Mouse (Mus musculus): Measurements from ENCODE around the gene Mrps21. TPM values are rescaled to one million over a fixed set of nuclear protein-coding genes. Genes with fewer than 3 reads are reported as not detected.

The Mrps21 gene
- 47.9 and 63.9 TPM in 2 replicates for polyA plus RNA-seq (2012; rRNA removed)

DNA sequence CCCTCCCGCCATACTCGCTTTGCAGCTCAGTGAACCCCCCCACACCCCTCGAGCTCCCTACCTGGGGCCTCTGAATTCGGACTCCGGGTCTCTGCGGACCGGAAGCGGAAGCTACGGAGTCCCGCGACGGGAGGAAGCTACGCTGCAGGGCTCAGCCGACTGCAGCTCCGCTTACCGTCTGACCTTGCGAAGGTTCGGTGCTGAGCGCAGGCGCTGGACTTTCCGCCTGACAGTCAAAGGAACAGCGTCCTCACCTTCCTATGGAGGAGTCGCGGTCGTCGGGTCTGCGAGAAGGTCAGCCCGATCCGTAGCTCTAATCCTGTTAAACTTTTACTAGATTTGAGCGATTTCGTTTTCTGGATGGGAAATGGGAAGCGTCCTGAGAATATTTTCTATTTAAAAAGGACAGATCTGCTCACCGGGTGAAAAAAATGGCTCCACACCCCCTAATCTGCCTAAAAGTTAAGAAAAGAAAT, at the start of gene Mrps21:
Mrps21 (minus strand) TSS at position 128 of the 476 bp plus-strand sequence.

DNA sequence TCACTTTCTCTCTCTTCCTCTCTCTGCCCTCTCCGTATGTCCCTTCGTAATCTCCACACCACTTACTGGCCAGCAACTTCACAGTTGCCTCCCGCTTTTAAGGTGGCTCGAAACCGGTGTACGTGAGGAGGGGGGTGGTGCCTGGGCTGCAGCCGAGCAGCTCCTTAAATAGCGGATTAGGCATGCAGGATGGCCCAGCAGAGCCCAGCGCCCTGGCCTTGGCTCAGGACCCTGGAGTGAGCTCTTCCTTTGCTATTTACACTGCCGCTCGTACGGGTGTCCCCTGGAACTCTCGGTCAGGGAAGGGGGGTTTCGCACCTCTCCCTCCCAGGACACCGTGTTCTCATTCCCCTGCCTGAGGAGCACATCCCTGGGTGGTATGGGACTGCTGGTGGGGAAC, 33.2 kb upstream of the Mrps21 start, which contains the start of gene Car14:
Car14 (minus strand) TSS at position 124 of the 400 bp plus-strand sequence.

DNA sequence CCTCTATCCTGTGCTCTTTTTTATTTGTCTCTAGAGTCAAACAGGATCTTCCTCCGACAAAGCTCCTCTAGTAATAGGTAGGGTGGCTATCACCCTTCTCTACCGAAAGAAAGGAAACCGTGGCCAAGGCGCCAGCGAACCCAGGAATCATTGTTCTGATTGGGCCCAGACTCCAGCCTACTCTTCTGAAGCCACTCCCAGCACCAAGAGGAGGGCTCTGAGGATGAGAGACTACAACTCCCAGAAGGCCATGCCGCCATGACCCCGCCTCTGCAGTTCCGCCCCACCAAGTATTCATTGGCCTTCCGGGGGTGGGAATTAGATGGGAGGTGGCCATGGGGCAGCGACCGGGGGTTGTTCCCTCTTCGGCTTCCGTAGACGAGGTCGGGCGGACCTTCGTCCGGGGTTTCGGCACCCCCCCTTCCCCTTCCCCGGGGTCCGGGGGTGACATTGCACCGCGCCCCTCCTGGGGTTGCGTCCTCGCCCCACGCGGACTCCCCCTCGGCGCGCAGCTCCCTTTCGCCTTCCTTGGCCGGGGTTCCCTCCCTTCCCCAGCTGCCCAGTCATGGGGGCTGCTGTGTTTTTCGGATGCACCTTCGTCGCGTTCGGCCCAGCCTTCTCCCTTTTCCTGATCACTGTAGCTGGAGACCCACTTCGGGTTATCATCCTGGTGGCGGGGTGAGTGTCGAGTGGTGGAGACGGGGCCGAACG, 22.4 kb upstream of the Mrps21 start, which contains the start of gene Aph1a:
Aph1a (plus strand) TSS at position 364 of the 711 bp plus-strand sequence.

DNA sequence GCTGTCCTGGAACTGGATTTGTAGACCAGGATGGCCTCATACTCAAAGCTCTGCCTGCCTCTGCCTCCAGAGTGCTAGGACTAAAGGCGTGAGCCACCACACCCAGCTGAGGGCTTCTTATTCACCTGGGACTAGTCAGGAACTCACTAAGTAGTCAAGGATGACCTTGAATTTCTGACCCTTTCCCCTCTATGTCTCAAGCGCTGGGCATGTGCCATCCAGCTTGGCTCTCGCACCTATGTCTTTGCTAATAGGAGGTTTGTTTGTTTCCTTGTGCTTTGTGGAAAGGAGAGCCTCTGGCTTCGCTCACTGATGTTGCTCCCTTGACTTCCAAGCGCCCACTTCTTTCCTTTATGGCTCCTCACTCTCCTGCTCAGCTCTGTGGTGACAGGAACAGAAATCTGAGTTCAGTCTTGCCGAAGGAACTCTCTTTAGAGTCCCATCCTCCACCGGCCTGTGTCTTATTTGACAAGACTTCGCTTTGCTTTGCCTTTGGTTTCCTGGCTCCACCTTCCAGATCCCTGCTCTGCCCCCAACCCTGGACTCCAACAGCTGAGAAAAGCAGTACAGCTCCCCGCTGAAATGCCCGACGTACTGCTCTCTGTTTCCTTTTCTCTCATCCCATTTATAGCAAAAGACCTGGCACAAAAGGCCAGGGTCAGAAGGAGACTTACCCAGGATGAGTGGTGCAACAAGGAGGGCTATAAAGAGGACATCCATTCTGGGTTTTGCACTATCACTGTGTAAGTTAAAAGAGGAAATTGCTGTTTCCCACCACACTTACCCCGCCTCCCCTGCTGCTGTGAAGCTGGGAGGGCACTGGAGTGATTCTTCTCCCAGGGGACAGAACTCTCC, 20.1 kb upstream of the Mrps21 start, which contains the start of gene BC028528:
BC028528 (minus strand) TSS at position 795 of the 855 bp plus-strand sequence.

DNA sequence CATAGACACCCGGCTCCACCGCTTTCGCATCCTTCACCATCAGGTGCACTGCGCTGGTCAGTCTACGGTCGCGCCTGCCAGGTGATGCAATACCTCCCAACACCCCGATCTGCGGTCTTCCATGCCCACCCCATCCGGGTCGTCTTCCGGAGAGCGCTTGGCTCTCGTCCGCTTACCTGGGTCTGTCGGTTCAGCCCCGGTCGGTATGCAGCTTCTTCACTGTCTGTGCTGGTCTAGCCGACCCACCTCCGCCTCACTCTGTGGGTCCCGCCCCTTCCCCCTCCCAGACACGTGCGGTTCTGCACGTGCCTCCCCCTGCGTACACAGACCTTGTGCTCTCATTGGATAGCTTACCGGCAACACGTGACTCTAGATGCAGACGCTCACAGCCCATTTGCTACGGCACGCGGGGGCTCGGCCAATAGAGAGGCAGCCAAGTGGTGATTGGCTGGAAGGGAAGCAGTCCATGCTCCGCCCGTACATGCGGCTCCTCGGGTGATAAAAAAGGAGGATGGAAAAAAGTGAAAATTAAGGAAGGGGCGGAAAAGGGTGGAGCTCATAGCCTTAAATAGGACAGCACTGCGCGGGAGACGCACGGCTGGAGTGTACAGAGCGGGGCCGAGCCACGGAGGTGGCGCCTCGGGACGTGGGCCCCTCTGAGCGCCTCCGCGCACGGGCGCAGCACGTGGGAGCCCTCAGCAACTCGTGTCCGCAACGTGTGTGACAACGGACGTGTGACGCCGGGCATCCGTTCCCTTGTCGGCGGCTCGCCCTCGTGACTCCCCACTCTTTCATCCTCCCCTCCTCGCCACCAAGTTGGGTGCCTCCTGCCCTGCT, 10.9 kb upstream of the Mrps21 start, which contains the start of gene Ciart:
Ciart (minus strand) TSS at position 273 of the 837 bp plus-strand sequence.

DNA sequence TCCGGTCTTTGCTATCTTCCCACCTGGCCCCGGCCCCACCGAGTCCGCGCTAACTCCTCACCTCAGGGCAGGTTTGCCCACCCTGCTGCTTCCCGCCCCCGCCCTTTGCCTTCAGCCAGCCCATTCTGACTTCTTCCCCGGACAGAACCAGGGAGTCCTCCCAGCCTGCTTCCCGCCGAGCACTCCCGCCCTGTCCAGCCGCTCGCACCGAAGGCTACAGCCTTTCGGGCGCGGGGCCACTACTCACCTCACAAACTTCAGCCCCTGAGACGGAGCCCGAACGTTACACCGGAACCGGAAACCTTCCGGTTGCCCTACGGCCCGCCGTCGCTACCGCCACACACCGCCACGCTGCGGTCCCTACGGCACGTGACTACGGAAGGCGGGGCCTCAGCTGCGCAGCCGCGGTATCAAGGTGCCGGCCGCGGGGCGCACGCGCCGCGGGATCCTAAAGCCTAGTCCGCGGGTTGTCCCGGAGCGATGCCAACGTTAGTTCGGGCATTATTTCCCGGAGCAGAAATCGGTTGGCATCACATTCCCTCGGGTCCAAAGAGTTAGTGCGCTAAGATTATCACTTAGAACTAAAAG, 15.7 kb downstream of the Mrps21 start, which contains the start of gene Prpf3:
Prpf3 (minus strand) TSS at position 384 of the 588 bp plus-strand sequence.

DNA sequence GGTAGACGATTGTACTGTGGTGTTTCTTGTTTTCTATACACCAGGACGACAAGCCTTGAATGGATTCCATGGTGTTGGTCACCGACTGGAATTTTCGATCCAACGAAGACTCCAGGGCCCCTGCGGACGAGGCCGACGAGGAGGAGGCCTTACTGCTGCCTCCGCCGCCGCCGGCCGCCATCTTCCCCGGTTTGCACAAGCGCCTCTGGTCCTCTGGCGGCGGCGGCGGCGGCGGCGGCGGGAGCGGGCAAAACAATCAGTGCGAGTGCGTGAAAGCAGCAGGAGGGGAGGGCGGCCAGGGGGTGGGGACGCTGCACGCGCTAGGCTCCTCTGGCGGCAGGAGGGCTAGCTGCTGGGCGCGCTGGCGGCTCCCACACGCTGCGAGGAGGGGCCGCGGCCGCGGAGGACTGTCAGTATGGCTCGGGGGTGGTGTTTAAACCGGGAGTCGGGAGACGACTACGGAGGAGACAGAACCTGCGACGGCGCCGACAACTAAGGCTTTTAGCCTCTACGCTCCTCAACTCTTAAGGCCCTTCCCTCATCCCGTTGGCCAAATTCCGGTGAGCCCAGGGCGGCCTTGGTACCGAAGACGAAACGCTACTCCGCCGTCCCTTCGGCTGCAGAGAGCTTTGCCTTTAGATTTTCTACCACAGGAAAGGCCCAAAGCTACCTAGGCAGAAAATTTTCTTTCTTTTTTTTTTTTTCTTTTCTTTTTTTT, 52.6 kb downstream of the Mrps21 start, which contains the start of gene Rprd2:
Rprd2 (minus strand) TSS at position 293 of the 718 bp plus-strand sequence.

Other genes with a start within 250 kb of the Mrps21 start
- 5.8 and 6.5 TPM in 2 replicates for gene Ensa, start 246.5 kb downstream of the Mrps21 start, polyA plus RNA-seq (2012; rRNA removed)
- gene Mcl1, start 212.7 kb downstream of the Mrps21 start, polyA plus RNA-seq (2012; rRNA removed) = 109 and 292 TPM in 2 replicates
- 7.8 and 8.3 TPM in 2 replicates for gene Adamtsl4, start 183.6 kb downstream of the Mrps21 start, polyA plus RNA-seq (2012; rRNA removed)
- gene Ecm1, start 131.9 kb downstream of the Mrps21 start, polyA plus RNA-seq (2012; rRNA removed) = 220 and 471 TPM in 2 replicates
- 31.3 and 36.9 TPM in 2 replicates for gene Tars2, start 111.3 kb downstream of the Mrps21 start, polyA plus RNA-seq (2012; rRNA removed)
- 12.0 and 16.6 TPM in 2 replicates for gene Rprd2, start 52.7 kb downstream of the Mrps21 start, polyA plus RNA-seq (2012; rRNA removed)
- 4.6 and 6.4 TPM in 2 replicates for gene Prpf3, start 15.6 kb downstream of the Mrps21 start, polyA plus RNA-seq (2012; rRNA removed)
- gene Ciart, start 10.7 kb upstream of the Mrps21 start, polyA plus RNA-seq (2012; rRNA removed) = 9.5 and 9.7 TPM in 2 replicates
- gene BC028528, start 20.5 kb upstream of the Mrps21 start, polyA plus RNA-seq (2012; rRNA removed) = 5.2 and 8.0 TPM in 2 replicates
- gene Aph1a, start 22.4 kb upstream of the Mrps21 start, polyA plus RNA-seq (2012; rRNA removed) = 221 and 413 TPM in 2 replicates
- 70.9 and 98.2 TPM in 2 replicates for gene Car14, start 33.2 kb upstream of the Mrps21 start, polyA plus RNA-seq (2012; rRNA removed)
- 18.5 and 26.0 TPM in 2 replicates for gene Anp32e, start 57.7 kb upstream of the Mrps21 start, polyA plus RNA-seq (2012; rRNA removed)
- 46.0 and 57.5 TPM in 2 replicates for gene Plekho1, start 124.5 kb upstream of the Mrps21 start, polyA plus RNA-seq (2012; rRNA removed)
- 2.9 and 3.2 TPM in 2 replicates for gene Vps45, start 186.9 kb upstream of the Mrps21 start, polyA plus RNA-seq (2012; rRNA removed)
- 22.1 and 34.9 TPM in 2 replicates for gene Otud7b, start 233.0 kb upstream of the Mrps21 start, polyA plus RNA-seq (2012; rRNA removed)